Mouse (Mus musculus): ENCODE measurements around the gene Neo1.

Neo1 gene

DNA sequence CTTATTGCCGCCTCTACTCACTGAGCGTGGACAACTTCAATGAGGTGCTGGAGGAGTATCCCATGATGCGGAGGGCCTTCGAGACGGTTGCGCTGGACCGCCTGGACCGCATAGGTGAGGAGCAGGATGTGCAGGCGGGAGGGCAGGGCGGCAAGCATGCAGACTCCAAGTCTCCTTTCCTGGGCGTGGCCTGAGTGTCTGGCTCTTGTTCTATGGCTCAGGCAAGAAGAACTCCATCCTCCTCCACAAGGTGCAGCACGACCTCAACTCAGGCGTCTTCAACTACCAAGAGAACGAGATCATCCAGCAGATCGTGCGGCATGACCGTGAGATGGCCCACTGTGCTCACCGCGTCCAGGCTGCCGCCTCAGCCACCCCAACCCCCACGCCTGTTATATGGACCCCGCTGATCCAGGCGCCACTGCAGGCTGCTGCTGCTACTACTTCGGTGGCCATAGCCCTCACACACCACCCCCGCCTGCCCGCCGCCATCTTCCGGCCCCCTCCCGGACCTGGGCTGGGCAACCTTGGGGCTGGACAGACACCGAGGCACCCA lies 177.1 kb downstream of the Neo1 start:
- in situ Hi-C loops (cut with MboI): no loop called here

GRCm38 (mm10) chr9:58854931-58855330 lies 181.3 kb downstream of the Neo1 start:
- in situ Hi-C loops (cut with MboI): no loop called here

DNA sequence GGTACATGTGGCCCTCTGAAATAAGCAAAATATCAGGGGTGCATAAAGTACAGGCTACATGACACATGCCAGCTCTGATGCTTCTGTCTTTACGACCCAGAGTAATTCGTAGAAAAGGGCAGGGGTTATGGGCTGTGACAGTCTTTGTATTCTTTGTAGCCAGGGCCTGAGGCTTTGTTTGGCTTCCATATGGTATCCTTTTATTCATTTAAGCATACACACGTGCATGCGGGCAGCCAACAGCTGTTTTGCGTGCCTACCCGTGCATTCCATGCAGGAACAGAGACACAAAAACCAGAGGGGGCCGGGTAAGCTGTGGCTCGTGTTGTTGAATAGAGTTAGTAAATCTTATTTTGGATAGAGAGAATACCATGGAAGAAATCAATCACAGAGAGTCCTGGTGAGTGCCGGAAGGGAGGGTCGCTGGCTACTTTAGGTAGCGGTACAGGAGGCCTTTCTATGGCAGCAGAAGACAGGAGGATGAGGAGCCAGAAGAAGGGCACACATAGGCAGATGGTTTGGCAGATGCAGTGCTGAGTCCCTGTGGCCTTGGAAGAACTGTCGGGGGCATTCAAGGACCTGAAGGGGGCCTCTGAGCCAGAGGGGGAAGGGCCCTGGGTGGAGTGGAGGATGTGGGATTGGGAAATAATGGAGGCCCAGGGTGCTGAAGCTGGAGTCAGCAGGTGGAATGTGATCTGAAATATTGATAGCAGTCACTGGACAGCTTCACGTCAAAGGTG lies 186.5 kb downstream of the Neo1 start:
- in situ Hi-C loops (cut with MboI): no loop called here

DNA sequence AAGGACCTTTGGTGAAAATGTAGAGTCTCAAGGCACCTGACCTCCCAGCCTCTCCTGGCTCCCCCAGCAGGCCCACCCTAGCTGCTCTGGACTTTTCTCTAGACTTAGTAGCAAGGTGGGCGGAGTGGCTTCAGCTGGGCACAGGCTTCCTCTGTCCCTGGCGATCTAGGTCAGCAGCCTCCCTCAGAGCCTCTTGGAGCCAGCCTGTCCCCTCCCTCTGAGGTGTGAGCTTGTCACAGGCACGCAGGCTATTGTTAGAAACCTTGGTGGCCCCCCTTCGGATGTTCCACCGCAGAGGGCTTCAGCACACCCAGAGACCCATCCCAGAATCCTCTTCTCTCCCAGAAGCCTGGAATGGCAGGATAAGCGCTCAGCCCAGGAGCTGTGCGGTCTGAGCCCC lies 188.6 kb downstream of the Neo1 start:
- in situ Hi-C loops (cut with MboI): no loop called here

DNA sequence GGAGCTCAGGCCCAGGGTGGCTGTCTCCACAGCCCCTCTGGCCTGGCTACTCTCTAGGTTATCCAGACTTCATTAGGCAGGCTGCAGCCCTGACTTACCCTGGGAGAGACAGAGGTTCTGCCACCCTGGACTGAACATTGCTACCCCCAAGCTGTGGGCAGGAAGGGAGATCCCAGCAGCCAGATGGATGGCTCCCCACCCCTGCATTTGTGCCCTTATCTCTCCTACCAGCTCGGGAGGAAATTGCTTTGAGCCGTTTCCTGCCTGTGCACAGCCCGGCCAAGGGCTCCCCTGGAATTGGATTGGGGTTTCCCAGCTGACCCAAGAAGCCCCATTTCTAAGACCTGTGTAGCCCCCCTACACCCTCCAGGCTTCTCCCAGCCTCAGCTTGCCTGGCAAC lies 189.2 kb downstream of the Neo1 start:
- in situ Hi-C loops (cut with MboI): no loop called here

DNA sequence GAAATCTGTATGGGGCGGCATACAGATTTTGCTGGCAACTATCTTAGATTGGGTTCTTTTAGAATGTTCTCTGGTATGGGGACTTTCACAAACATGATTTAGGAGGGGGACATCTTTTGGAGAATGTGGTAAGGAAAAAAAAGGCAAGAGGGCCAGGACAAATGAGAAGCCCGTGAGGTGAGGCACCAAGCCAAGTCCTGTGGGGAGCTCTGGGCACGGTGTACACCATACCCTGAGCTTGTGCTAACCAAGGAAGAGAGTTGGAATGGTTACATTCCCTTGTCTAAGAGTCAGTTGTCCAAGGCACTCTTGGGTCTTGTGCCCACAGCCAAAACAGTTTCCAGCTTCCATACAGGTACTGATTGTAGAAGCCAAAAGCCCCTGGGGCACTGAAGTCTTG lies 191.6 kb downstream of the Neo1 start:
- in situ Hi-C loops (cut with MboI): no loop called here

DNA sequence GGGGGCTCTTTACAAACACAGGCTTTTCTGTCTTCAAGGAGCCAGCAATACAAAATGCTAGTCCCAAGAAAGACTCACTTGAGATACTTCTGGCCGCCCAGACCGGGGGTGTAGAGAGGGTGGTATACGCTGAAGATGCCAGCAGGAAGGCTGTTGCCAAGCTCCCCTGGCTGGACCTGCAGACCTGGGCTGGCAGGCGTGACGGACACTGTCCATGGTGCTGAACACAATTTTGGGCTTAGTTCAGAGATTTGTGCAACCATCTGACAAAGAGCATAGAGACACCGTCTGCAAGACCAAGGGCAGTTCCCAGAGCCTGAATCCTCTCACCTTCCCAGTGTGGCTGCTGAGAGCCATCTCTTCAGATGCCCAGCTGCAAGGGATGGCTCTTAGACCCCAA lies 194.6 kb downstream of the Neo1 start:
- in situ Hi-C loops (cut with MboI): no loop called here

DNA sequence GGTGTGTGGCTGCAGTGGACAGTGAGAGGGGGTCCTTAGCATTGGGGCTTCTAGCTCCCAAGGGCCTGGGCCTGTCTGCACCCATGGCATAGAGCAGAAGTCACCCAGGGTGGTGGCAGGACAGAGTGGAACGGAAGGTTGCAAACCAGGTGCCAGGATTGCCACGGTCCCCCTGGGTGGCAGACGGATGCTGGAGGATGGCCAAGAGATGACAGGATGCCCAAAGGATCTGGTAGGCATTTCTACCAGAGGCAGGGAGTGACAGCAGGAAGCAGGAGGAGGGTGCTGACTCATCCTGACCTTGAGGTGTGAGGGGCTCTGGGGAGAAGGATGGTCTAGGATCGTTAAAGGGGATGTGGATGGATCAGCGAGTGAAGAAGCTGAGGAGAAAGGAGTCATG lies 197.7 kb downstream of the Neo1 start:
- in situ Hi-C loops (cut with MboI): no loop called here

GRCm38 (mm10) chr9:58837174-58837573 lies 199.1 kb downstream of the Neo1 start:
- in situ Hi-C loops (cut with MboI): no loop called here

- in situ Hi-C loops (cut with MboI): no loop called here
Observed at GRCm38 (mm10) chr9:58832939-58833338, 203.3 kb downstream of the Neo1 start.

DNA sequence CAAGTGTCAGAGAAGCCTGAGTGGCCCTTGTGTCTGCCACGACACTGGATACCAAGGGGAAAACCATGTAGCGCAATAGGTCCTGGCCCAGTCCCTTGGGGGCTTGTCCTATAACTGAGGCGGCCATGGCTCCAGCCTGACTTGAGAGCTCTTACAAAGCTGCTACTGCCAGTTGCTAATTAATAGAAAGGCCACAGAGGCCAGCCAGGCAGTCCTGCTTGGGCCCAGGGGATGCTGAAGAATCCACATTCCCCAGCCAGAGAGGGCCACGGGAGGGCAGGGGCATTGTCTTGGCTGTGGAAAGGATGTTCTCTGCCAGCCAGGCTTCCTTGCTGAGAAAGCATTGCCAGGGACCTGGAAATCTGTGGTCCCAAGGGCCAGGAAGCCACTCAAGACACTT lies 206.6 kb downstream of the Neo1 start:
- in situ Hi-C loops (cut with MboI): no loop called here

Data from mature B cell (primary cell).